Mouse (Mus musculus) stomach, embryonic 15.5 days (tissue): ENCODE results near the gene Bcor. TPM values are rescaled to one million over a fixed set of nuclear protein-coding genes. Genes with fewer than 3 reads are reported as not detected.

Experiments
- ATAC-seq: fragments of 200-750 bp; cut with Nextera tagmentation; 2 replicates; pipeline ENCODE4 v1.8.0; 2017; ENCODE audit warnings: low read depth, moderate number of reproducible peaks, moderate TSS enrichment; ENCODE audit not compliant: insufficient read depth, low FRiP score
- H3K27ac ChIP-seq: fragments of 300-500 bp; sonication (generic); 2 replicates; pipeline ENCODE4 v1.5.1; 2015; ENCODE audit warnings: mild to moderate bottlenecking, inconsistent platforms
- H3K27me3 ChIP-seq: fragments of 300-500 bp; sonication (generic); replicated peaks from 2 replicates; pipeline ENCODE4 v1.6.1; 2015; ENCODE audit warnings: inconsistent platforms
- H3K36me3 ChIP-seq: fragments of 300-500 bp; sonication (generic); 2 replicates; pipeline ENCODE4 v1.6.1; 2015; ENCODE audit warnings: inconsistent platforms
- H3K4me1 ChIP-seq: fragments of 300-500 bp; sonication (generic); 2 replicates; pipeline ENCODE4 v1.6.1; 2015; ENCODE audit warnings: inconsistent platforms
- H3K4me2 ChIP-seq: fragments of 300-500 bp; sonication (generic); 2 replicates; pipeline ENCODE4 v1.6.1; 2015; ENCODE audit warnings: mild to moderate bottlenecking, inconsistent platforms
- H3K4me3 ChIP-seq: fragments of 300-500 bp; sonication (generic); replicated peaks from 2 replicates; pipeline ENCODE4 v1.5.1; 2015; ENCODE audit warnings: inconsistent platforms
- H3K9ac ChIP-seq: fragments of 300-500 bp; sonication (generic); 2 replicates; pipeline ENCODE4 v1.6.1; 2015; ENCODE audit warnings: inconsistent platforms
- H3K9me3 ChIP-seq: fragments of 300-500 bp; sonication (generic); 2 replicates; pipeline ENCODE4 v1.6.1; 2016; ENCODE audit warnings: inconsistent platforms
- WGBS: fragments of 180-500 bp; shearing (Covaris S2); methylation state at CpG from one replicate; pipeline ENCODE4 v1.1.7; 2015; 5-methylcytosine and 5-hydroxymethylcytosine counted together
- polyA plus RNA-seq: library from polyadenylated mRNA; unstranded; fragments of >200 nt; fragmentation: Nextera tagmentation; extraction: Ambion mirVana; gene quantifications from 2 replicates; pipeline ENCODE4 v1.2.1, GENCODE M21; 2015

Bcor gene
- polyA plus RNA-seq, 1 experiment from 2014 or later = 14.0 TPM

- Histone ChIP-seq H3K4me1 (0 out of 2 replicates have a peak, but pooled peaks cover 4% of the 10 kb centered on the region), H3K9me3 (no peaks in the 10 kb centered on the region), H3K4me3 (no peak overlapping the region), H3K9ac (no peak overlapping the region), H3K36me3 (no peaks in the 10 kb centered on the region), H3K27me3 (no peaks in the 10 kb centered on the region), H3K4me2 (no peak overlapping the region), H3K27ac (no peak overlapping the region)
- WGBS = 35% methylated on average over 16 of the region's 16 CpGs
- ATAC-seq = no peak
These were observed 112.8 kb downstream of the Bcor start for GRCm38 (mm10) chrX:12047223-12047911.

- Histone ChIP-seq H3K4me1 (0 out of 2 replicates have a peak, but pooled peaks cover 4% of the 10 kb centered on the region), H3K36me3 (no peaks in the 10 kb centered on the region), H3K27ac (no peak overlapping the region), H3K9ac (no peak overlapping the region), H3K4me3 (no peak overlapping the region), H3K9me3 (no peaks in the 10 kb centered on the region), H3K4me2 (no peak overlapping the region), H3K27me3 (no peaks in the 10 kb centered on the region)
- no peak for ATAC-seq
- WGBS = 69% methylated on average over 13 of the region's 13 CpGs
These were observed 113.5 kb downstream of the Bcor start for GRCm38 (mm10) chrX:12046676-12047075.

GRCm38 (mm10) chrX:12043352-12043751 lies 116.8 kb downstream of the Bcor start:
- H3K4me1 ChIP-seq = 0 out of 2 replicates have a peak, but pooled peaks cover 4% of the 10 kb centered on the region
- no peak overlapping the region for H3K4me3 ChIP-seq
- no peak overlapping the region for H3K9ac ChIP-seq
- WGBS = 75% methylated on average over 14 of the region's 14 CpGs
- no peaks in the 10 kb centered on the region for H3K9me3 ChIP-seq
- 0 out of 2 replicates have a peak, but pooled peaks cover 13% of the 10 kb centered on the region for H3K36me3 ChIP-seq
- no peak overlapping the region for H3K4me2 ChIP-seq
- no peaks in the 10 kb centered on the region for H3K27me3 ChIP-seq
- H3K27ac ChIP-seq = no peak overlapping the region
- ATAC-seq = no peak

- H3K4me1 ChIP-seq = no peaks in the 10 kb centered on the region
- H3K9ac ChIP-seq = no peak overlapping the region
- H3K9me3 ChIP-seq = no peaks in the 10 kb centered on the region
- H3K4me3 ChIP-seq = no peak overlapping the region
- 88% methylated on average over 5 of the region's 5 CpGs for WGBS
- no peak overlapping the region for H3K27ac ChIP-seq
- H3K27me3 ChIP-seq = no peaks in the 10 kb centered on the region
- no peak for ATAC-seq
- peaks cover 19% of the 10 kb centered on the region; the same call in 1 of the 2 replicates for H3K36me3 ChIP-seq
- no peak overlapping the region for H3K4me2 ChIP-seq
These were observed 118.7 kb downstream of the Bcor start for GRCm38 (mm10) chrX:12041453-12041852.

GRCm38 (mm10) chrX:12014726-12015464 lies 145.3 kb downstream of the Bcor start:
- H3K4me3 ChIP-seq = no peak overlapping the region
- H3K9me3 ChIP-seq = no peaks in the 10 kb centered on the region
- H3K9ac ChIP-seq = no peak overlapping the region
- 53% methylated on average over 15 of the region's 15 CpGs for WGBS
- H3K27ac ChIP-seq = no peak overlapping the region
- H3K27me3 ChIP-seq = no peaks in the 10 kb centered on the region
- no peak overlapping the region for H3K4me2 ChIP-seq
- H3K4me1 ChIP-seq = no peaks in the 10 kb centered on the region
- ATAC-seq = no peak
- no peaks in the 10 kb centered on the region for H3K36me3 ChIP-seq

- no peak overlapping the region for H3K4me2 ChIP-seq
- WGBS = 68% methylated on average over 1 of the region's 1 CpGs
- H3K9me3 ChIP-seq = no peaks in the 10 kb centered on the region
- no peak for ATAC-seq
- H3K27ac ChIP-seq = no peak overlapping the region
- H3K27me3 ChIP-seq = peaks cover 17% of the 10 kb centered on the region; the same call in 1 of the 2 replicates
- H3K4me1 ChIP-seq = no peaks in the 10 kb centered on the region
- no peak overlapping the region for H3K9ac ChIP-seq
- no peaks in the 10 kb centered on the region for H3K36me3 ChIP-seq
- no peak overlapping the region for H3K4me3 ChIP-seq
These were observed 149.5 kb downstream of the Bcor start for GRCm38 (mm10) chrX:12010660-12011059.

GRCm38 (mm10) chrX:12009046-12009445 lies 151.1 kb downstream of the Bcor start:
- no peak overlapping the region for H3K4me3 ChIP-seq

GRCm38 (mm10) chrX:12007832-12008540 lies 152.2 kb downstream of the Bcor start:
- Histone ChIP-seq H3K36me3 (no peaks in the 10 kb centered on the region), H3K9ac (no peak overlapping the region), H3K9me3 (no peaks in the 10 kb centered on the region), H3K4me2 (no peak overlapping the region), H3K27me3 (peaks cover 28% of the 10 kb centered on the region; the same call in 1 of the 2 replicates), H3K4me1 (peaks cover 21% of the 10 kb centered on the region), H3K4me3 (no peak overlapping the region), H3K27ac (no peak overlapping the region)
- 30% methylated on average over 11 of the region's 11 CpGs for WGBS
- no peak for ATAC-seq

More at GRCm38 (mm10) chrX:12009046-12009445, 151.1 kb downstream of the Bcor start:
- Histone ChIP-seq H3K27me3 (peaks cover 27% of the 10 kb centered on the region; the same call in 1 of the 2 replicates), H3K27ac (no peak overlapping the region), H3K36me3 (no peaks in the 10 kb centered on the region), H3K4me2 (no peak overlapping the region), H3K4me1 (peaks cover 15% of the 10 kb centered on the region), H3K9ac (no peak overlapping the region), H3K9me3 (no peaks in the 10 kb centered on the region)
- ATAC-seq = no peak
- 45% methylated on average over 3 of the region's 3 CpGs for WGBS

- peak; percentile 70 for ATAC-seq
- Histone ChIP-seq H3K9ac (peak overlapping the region; percentile 20; the same call in 1 of the 2 replicates), H3K4me2 (peak overlapping the region; percentile 73), H3K4me1 (peaks cover 21% of the 10 kb centered on the region), H3K36me3 (no peaks in the 10 kb centered on the region), H3K27me3 (peaks cover 28% of the 10 kb centered on the region; the same call in 1 of the 2 replicates), H3K9me3 (no peaks in the 10 kb centered on the region), H3K27ac (peak overlapping the region; percentile 90), H3K4me3 (peak overlapping the region; percentile 47)
- WGBS = 3% methylated on average over 51 of the region's 75 CpGs
These were observed 153.0 kb downstream of the Bcor start for GRCm38 (mm10) chrX:12006882-12007753.

GRCm38 (mm10) chrX:12006031-12006881 lies 153.9 kb downstream of the Bcor start:
- Histone ChIP-seq H3K27ac (peak overlapping the region; percentile 90), H3K4me2 (peak overlapping the region; percentile 73), H3K9me3 (no peaks in the 10 kb centered on the region), H3K36me3 (no peaks in the 10 kb centered on the region), H3K27me3 (peaks cover 33% of the 10 kb centered on the region; the same call in 1 of the 2 replicates), H3K4me1 (peaks cover 21% of the 10 kb centered on the region), H3K9ac (peak overlapping the region; percentile 19; the same call in 1 of the 2 replicates), H3K4me3 (peak overlapping the region; percentile 47)
- ATAC-seq = peak; percentile 42
- WGBS = 2% methylated on average over 56 of the region's 57 CpGs
